Mouse (Mus musculus) hematopoietic stem cell, adult 5-6 weeks (primary cell): ENCODE results near the gene Ppp1r37. TPM values are rescaled to one million over a fixed set of nuclear protein-coding genes. Genes with fewer than 3 reads are reported as not detected.
"Not testable (repeated sequence)": the region's sequence is repeated elsewhere in the genome, so short reads cannot be mapped to it uniquely, and the experiment has no call there.

Source experiments
- ATAC-seq, 2 experiments: fragments of 125-278 bp in 1 of 2; replicated peaks in 1 of 2; 2 replicates each; pipeline ENCODE4 v1.8.0; 2016 to 2017; ENCODE audit warnings: inconsistent platforms in 2 of 2, mild to moderate bottlenecking in 2 of 2, moderate number of reproducible peaks in 2 of 2, low read depth in 1 of 2, moderate TSS enrichment in 1 of 2; ENCODE audit not compliant: low FRiP score in 2 of 2, poor library complexity in 2 of 2, severe bottlenecking in 2 of 2, insufficient read depth in 1 of 2, low TSS enrichment in 1 of 2
- total RNA-seq: library from RNA; stranded (forward); fragments of 172-1452, 232-1000 nt; gene quantifications from 2 replicates; pipeline ENCODE4 v1.2.3, GENCODE M21; 2017

Ppp1r37 gene
- total RNA-seq: 12.2 and 16.3 TPM in 2 replicates

GRCm38 (mm10) chr7:19562643-19563410 is at the start of gene Ppp1r37:
TSS of gene Ppp1r37 (minus strand) at chr7:19563076.
- no peak for ATAC-seq

DNA sequence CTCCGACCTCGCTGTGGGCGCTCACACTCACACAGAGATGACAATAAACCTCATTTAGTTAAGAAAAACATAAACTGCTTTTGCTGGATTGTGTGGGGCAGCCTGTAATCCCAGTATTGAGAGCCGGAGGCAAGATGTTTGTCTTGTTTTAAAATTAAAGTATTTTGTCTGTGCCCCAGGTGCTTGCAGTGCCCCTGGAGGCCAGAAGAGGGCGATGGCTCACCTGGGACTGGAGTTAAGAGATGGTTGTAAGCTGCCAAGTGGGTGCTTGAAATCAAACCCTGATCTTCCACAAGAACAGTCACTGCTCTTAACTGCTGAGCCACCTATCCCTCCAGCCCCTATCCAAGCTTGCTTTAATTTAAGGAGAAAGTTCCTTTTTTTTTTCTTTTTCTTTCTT is 48.1 kb upstream of the Ppp1r37 start:
- no peak for ATAC-seq

- no peak for ATAC-seq
These were observed 46.9 kb upstream of the Ppp1r37 start for GRCm38 (mm10) chr7:19609641-19610332.

- ATAC-seq: no peak
These were observed 44.4 kb upstream of the Ppp1r37 start for GRCm38 (mm10) chr7:19607291-19607690.

DNA sequence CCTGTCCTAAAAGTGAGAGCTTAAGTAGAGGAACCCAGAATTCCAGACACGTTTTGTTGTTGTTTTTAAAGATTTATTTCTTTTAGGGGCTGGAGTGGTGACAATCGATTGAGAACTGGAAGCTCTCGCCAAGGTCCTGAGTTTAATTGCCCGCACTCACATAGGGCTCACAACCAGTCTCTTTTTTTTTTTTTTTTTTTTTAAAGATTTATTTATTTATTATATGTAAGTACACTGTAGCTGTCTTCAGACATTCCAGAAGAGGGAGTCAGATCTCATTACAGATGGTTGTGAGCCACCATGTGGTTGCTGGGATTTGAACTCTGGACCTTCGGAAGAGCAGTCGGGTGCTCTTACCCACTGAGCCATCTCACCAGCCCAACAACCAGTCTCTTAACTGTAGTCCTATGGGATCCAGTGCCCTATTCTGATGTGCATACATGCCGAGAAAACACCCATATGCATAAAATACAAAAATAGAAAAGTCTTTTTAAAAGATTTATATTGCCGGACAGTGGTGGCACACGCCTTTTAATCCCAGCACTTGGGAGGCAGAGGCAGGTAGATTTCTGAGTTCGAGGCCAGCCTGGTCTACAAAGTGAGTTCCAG is 41.8 kb upstream of the Ppp1r37 start:
- not testable (repeated sequence) for ATAC-seq

- ATAC-seq: peak; percentile 94 to 98
These were observed 41.2 kb upstream of the Ppp1r37 start, which contains the start of gene Clasrp for GRCm38 (mm10) chr7:19603849-19604605. TSS of gene Clasrp (minus strand) at chr7:19604486.

DNA sequence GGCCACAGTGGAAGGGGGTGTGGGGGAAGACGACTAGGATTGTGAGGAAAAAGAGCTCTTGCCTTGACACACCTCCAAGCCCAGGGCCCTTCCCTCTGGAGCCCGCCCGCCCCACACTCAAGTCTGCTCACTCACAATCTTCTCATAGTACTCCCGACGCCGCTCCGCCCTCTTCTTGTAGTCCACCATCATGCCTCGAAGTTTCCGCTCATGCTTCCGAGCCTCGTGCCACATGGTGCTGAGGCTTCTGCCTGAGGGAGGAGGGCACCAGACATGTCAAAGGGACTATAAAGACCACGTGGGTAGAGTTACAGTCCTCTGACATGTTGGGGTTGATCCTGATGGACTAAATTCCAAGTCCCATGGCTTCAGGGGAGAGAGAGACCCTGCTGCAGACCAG is 40.2 kb upstream of the Ppp1r37 start:
- no peak for ATAC-seq

DNA sequence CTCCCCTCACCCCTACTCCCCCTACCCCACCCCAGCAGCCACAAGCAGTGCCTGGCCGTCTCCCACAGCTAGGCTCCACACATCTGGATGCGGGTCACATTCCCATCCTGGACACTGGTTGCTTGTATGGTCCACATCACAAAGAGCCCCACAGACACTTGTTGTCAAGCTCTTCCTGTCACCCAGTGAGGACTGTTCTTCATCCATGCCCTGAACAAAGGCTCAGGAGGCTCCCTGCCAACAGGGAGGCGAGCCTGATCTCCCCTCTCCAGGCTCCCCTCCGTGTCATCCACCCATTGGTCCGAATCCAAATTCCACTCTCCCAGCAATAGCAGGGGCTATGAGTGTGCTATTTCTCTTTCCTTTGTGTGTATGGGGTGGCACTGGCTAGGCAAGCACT is 37.7 kb upstream of the Ppp1r37 start:
- ATAC-seq: no peak; a peak in 1 of 4 replicates

GRCm38 (mm10) chr7:19593061-19593730 is 30.3 kb upstream of the Ppp1r37 start:
- 0 out of 4 replicates have a peak, but pooled peaks of 1 of the 2 experiments have one; percentile 7 for ATAC-seq

DNA sequence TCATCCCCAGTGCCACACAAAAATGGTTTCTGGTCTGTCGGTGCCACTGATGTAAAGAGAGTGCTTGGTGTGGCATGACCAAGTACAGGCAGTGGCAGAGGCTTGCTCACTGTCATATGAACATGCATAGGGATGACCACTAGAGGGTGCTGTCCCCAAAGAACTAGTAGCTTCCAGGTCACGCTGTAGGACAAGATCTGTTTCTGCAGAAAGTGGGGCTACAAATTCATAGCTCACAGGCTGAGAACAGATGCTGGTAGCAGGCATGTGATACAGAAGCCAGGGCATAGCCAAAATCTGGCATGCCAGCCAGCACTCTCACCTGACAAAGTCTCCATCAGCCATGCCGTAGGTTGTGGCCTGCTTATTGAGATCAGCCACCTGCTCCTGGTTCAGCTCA is 27.0 kb upstream of the Ppp1r37 start:
- ATAC-seq: peak; percentile 85 to 87

DNA sequence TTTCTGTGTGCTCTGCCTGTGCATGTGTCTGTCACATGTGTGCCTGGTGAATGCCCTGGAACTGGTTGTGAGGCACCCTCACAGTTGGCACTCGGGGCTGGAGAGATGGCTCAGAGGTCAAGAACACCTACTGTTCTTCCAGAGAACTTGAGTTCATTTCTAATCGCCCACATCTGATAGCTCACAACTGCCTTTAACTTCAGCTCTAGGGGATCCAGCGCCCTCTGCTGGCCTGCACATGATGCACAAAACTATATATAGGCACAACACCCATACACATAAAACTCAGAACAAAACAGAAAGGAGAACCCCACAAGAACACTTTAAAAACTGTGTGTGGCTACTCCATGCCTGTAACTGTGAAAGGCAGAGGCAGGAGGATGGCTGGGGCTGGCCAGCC is 26.3 kb upstream of the Ppp1r37 start:
- no peak for ATAC-seq

DNA sequence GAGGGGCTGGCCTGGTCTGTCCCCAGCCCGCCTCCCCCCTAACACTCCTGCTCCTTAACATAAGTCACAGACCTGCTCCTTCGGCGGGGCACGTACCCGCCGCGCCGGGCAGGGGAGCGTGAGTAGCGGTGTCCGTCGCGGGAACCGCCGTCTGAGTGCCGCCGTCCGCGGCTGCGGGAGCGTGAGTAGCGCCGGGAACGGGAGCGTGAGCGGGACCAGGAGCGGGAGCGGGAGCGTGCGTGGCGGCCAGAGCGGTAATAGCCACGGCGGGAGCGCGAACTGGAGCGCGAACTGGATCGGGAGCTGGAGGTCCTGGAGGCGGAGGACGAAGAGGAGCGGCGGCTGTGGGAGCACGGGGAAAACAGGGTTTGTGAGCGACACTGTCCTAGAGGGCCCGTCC is 23.4 kb upstream of the Ppp1r37 start:
- ATAC-seq: no peak

GRCm38 (mm10) chr7:19580634-19581033 is 17.8 kb upstream of the Ppp1r37 start:
- no peak for ATAC-seq

- ATAC-seq: no peak
These were observed 16.9 kb upstream of the Ppp1r37 start for GRCm38 (mm10) chr7:19579751-19580150.

DNA sequence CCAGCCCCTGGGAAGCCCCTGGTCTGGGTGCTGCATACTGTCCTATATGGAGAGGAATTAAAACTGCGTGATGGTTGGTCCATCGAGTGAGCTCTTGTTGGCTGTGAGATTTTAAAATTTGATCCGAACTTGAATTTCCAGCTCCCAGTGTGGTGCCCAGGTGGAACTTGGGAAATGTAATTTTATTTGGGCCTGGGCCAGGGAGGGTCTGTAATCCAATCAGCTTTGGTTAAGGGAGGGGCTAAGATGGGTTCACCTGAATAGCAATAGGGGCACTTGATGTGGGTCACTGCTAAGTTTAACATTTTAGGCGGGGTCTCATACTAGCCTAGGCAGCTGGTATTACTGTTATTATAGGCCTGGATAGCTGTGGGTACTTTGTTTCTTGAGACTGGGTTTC is 15.6 kb upstream of the Ppp1r37 start:
- no peak for ATAC-seq

- ATAC-seq: peak; percentile 74 to 83
These were observed 15.1 kb upstream of the Ppp1r37 start for GRCm38 (mm10) chr7:19577877-19578414.
